Mouse (Mus musculus): ENCODE data around the gene Srd5a2.
"Not testable (repeated sequence)": the region's sequence is repeated elsewhere in the genome, so short reads cannot be mapped to it uniquely, and the experiment has no call there.

The Srd5a2 gene

DNA sequence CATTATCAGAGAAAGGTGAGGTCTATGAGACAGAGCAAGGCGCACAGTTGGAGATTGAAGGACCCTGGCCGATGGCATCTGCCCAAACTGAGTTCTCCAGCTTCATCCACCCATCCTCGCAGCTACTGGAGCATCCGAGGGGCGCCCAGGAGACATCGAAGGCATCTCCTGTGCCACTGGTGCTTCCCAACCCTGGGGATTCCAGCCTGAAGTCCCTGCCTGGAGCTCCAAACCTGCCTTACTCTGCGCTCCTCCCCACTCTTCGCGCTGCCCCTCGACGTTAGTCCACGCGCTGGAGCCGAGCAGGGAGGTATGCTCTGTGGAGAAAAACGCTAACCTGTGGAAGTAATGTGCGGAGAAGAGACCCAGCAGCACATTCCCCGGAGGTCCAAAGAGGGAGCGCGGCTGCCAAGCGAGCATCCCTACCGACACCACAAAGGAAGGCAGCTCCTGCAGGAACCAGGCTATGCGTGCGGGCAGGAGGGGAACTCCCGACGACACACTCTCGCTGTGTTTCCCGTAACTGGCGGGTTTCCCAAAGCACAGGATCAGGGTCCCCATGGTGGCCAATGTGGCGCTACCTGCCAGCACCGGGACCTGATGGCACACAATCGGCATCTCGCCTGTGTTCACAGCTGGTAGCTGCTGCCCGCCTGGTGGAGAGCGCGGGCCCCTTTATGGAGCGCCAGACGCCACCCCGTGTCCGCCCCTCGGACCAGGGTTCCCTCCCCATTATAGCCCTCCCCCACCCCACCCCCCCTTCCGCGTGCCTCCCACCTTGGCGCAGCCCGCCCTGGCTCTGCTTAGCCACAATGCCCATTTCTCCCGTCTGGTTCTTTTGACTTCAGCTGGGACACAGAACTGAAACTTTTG is at the start of gene Srd5a2:
TSS of gene Srd5a2 (minus strand) at position 707 of the 873 bp plus-strand sequence.
- DNase-seq (ENCODE audit: low read depth, low spot score), result no peak

DNA sequence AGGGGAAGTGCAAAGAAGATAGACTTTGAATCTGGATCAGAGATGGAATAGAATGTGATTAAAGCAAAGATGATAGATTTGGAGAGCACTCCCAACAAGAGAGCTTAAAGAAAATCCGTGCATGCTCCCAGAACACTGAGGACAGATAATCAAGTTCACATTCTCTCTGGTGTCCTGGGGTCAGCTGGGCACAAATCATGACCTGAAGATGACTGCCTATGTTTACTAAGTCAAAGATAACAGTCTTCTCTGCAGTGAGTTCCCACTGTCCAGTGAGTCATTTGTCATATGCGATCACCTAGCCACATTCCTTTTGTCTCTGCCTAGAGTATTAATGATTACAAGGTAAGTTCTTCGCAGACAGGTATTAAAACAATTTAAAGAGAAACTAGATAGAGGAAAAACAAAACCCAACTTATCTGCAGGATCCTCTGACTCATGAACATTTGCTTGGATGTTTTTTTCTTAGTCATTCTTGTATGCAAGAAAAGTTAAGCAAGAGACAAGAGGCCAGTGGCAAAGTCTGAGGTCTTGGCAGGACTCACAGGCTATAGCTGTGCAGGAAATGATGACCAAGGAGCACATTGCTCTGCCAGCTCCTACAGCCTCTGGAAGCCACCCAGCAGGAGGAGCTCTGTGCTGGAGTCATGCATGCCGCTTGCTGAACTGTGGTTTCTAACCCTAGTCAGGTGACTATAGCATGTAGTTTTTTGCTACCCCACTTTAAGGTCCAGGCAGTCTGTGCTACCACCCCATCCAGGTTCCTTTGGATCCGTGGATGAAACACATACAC is 41.4 kb upstream of the Srd5a2 start:
- peak; percentile 33 for DNase-seq (ENCODE audit: low read depth, low spot score)

GRCm38 (mm10) chr17:74088016-74088415 is 40.3 kb upstream of the Srd5a2 start:
- DNase-seq (ENCODE audit: low read depth, low spot score), result no peak

GRCm38 (mm10) chr17:74083370-74083769 is 35.7 kb upstream of the Srd5a2 start:
- DNase-seq (ENCODE audit: low read depth, low spot score), result no peak

- no peak for DNase-seq (ENCODE audit: low read depth, low spot score)
These were observed 32.4 kb upstream of the Srd5a2 start for GRCm38 (mm10) chr17:74080076-74080615.

GRCm38 (mm10) chr17:74078776-74079495 is 31.2 kb upstream of the Srd5a2 start:
- no peak for DNase-seq (ENCODE audit: low read depth, low spot score)

- DNase-seq (ENCODE audit: low read depth, low spot score), result not testable (repeated sequence)
These were observed 25.4 kb upstream of the Srd5a2 start for GRCm38 (mm10) chr17:74073067-74073466.

GRCm38 (mm10) chr17:74062763-74063162 is 15.0 kb upstream of the Srd5a2 start:
- not testable (repeated sequence) for DNase-seq (ENCODE audit: low read depth, low spot score)

- no peak for DNase-seq (ENCODE audit: low read depth, low spot score)
These were observed 607 bp upstream of the Srd5a2 start for GRCm38 (mm10) chr17:74048229-74048816.

DNA sequence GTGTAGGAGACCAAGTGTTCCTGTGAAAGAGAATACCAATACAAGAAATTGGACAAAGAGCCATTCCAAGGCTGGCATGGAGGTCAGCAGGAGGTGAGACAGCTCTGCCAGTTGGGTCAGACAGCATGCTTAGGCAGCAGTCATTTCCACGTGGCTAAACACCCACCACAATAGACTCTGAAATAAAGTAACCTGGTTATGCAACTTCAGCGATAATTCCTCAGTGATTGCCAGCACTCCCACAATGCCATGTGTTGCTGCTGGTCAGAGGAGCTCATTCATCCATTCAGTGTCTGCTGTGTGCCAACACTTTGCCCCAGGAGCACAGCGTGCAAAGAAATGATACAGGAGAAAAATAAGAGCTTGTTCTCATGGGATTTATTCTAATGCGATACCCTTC is 4.0 kb downstream of the Srd5a2 start:
- DNase-seq (ENCODE audit: low read depth, low spot score), result no peak

DNA sequence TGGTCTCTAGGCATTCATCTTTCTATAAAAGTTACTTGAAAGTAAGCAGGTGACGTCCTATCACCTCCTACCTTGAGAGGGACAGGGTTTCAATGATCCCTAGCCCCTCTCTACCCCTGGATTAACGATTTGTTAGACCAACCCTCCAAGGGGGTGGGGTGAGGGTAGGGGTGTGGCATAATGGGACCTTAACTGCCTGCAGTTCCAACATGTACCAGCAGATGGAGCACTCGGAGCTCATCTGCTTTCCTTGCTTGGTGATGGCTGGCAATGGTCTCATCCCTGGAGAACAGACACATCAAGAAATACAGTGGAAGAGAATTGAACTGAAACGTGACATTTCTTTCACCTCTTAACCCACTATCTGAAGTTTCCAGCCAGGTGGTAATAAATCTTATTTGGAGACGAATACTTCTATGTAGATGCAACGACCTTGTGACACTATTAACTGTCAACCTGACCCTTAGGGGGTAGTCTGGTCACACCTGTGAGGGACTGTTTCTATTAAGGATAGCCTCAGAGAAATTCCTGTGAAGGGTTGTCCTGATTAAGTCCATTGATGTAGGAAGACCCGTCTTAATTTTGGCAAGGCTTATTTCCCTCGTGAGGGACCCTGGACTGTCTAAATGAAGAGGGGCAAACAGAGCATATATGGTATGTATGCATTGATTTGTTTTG is 27.1 kb downstream of the Srd5a2 start:
- DNase-seq (ENCODE audit: low read depth, low spot score), result peak; percentile 68

- no peak for DNase-seq (ENCODE audit: low read depth, low spot score)
These were observed 29.4 kb downstream of the Srd5a2 start for GRCm38 (mm10) chr17:74018281-74018680.

- no peak for DNase-seq (ENCODE audit: low read depth, low spot score)
These were observed 30.1 kb downstream of the Srd5a2 start for GRCm38 (mm10) chr17:74017649-74018048.

- no peak for DNase-seq (ENCODE audit: low read depth, low spot score)
These were observed 32.6 kb downstream of the Srd5a2 start for GRCm38 (mm10) chr17:74015128-74015527.

- no peak for DNase-seq (ENCODE audit: low read depth, low spot score)
These were observed 39.0 kb downstream of the Srd5a2 start for GRCm38 (mm10) chr17:74008680-74009079.

GRCm38 (mm10) chr17:74007001-74007400 is 40.7 kb downstream of the Srd5a2 start:
- no peak for DNase-seq (ENCODE audit: low read depth, low spot score)

GRCm38 (mm10) chr17:74002396-74002795 is 45.3 kb downstream of the Srd5a2 start:
- DNase-seq (ENCODE audit: low read depth, low spot score), result no peak

GRCm38 (mm10) chr17:73995907-73996645 is 51.6 kb downstream of the Srd5a2 start:
- DNase-seq (ENCODE audit: low read depth, low spot score), result peak; percentile 30

GRCm38 (mm10) chr17:73991264-73991663 is 56.5 kb downstream of the Srd5a2 start:
- DNase-seq (ENCODE audit: low read depth, low spot score), result no peak

DNA sequence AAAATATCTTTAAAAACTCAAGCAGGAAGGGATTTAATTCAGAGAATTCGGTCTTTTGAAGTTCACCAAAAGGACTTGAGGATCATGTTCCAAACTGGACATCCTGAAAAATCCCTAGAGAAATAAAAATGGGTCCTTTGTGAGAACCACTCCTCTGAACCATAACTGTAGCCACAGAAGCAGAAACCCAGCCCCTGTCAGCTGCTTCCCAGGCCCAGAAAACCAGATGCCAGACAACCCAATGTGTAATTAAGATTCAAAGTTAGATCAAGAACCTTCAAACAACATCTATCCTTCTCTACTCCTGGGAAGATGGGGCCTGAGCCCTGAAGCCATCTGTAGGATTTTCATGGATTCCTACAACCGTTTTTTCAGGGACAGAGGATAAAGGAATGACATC is 61.1 kb downstream of the Srd5a2 start:
- no peak for DNase-seq (ENCODE audit: low read depth, low spot score)
